Mouse (Mus musculus): ENCODE measurements around the gene Icam2.

The Icam2 gene

GRCm38 (mm10) chr11:106391546-106392188 lies 3.8 kb upstream of the Icam2 start:
- DNase-seq (ENCODE audit: low spot score) = no peak

GRCm38 (mm10) chr11:106390757-106391156 lies 2.9 kb upstream of the Icam2 start:
- DNase-seq (ENCODE audit: low spot score) = no peak

GRCm38 (mm10) chr11:106389611-106390010 lies 1.7 kb upstream of the Icam2 start:
- DNase-seq (ENCODE audit: low spot score) = no peak

DNA sequence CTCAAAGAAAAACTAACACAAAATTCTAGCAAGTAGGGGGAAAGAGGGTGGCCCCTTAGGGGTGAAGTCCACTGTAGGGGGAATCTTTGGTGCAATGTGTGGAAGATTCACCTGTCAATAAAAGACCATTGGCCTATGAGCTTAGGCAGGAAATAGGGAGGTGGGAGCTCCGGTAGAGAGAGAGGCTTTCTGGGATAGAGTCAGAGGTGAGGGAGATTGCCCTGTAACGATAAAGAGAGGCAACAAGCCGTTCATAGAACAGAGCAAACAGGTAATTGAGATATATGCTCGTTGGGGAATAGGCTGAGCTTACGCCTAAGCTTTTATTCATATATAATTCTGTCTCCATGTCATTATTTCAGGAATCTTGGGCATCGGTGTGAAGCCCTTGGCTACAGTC lies 855 bp downstream of the Icam2 start:
- no peak for DNase-seq (ENCODE audit: low spot score)

- no peak for DNase-seq (ENCODE audit: low spot score)
These were observed 1.5 kb downstream of the Icam2 start for GRCm38 (mm10) chr11:106386409-106386808.

- no peak for DNase-seq (ENCODE audit: low spot score)
These were observed 4.7 kb downstream of the Icam2 start for GRCm38 (mm10) chr11:106383051-106383790.

GRCm38 (mm10) chr11:106382424-106382823 lies 5.5 kb downstream of the Icam2 start:
- DNase-seq (ENCODE audit: low spot score) = no peak

- DNase-seq (ENCODE audit: low spot score) = no peak
These were observed 6.0 kb downstream of the Icam2 start for GRCm38 (mm10) chr11:106381883-106382282.

DNA sequence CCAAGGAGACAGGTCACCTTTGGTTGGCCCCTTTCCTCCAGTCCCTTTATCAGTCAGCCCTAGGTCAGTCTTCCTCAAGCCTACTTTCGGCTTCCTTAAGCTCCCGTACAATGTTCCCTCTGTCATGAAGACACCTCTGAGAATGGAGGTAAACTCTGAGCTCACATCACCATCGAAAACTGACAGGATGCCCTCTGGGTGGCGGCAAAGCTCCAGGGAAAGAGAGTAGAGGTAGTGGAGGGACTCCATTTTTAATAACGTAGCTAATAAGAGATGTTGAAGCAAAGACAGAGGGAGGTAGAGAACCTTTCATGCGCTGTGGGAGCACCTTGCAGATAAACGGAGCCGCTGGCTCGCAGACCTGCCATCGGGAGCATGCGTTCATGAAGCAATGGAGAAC lies 6.9 kb downstream of the Icam2 start:
- no peak for DNase-seq (ENCODE audit: low spot score)

DNA sequence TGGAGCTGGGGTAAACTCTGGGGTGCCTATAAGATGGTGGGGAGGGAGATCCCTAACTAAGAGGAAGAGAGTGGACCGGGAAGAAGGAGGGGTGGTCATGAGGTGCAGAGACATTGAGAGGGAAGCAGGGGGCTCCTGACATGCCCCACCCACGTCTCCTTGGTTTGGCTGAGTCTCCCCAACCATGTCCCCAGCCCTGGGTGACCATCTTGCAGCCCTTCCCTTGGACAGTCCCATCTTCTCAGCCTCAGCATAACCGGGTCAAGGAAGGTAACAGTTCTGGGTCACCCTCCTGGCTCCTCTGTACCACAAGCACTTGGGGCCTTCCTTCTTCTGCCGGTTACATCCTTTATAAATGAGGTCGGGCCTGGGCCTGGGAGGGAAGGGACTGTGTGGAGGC lies 12.9 kb downstream of the Icam2 start:
- DNase-seq (ENCODE audit: low spot score) = no peak

GRCm38 (mm10) chr11:106374559-106374958 lies 13.3 kb downstream of the Icam2 start:
- DNase-seq (ENCODE audit: low spot score) = no peak

GRCm38 (mm10) chr11:106373998-106374397 lies 13.9 kb downstream of the Icam2 start:
- no peak for DNase-seq (ENCODE audit: low spot score)

- peak; percentile 65 for DNase-seq (ENCODE audit: low spot score)
These were observed 21.6 kb downstream of the Icam2 start for GRCm38 (mm10) chr11:106366316-106366715.

DNA sequence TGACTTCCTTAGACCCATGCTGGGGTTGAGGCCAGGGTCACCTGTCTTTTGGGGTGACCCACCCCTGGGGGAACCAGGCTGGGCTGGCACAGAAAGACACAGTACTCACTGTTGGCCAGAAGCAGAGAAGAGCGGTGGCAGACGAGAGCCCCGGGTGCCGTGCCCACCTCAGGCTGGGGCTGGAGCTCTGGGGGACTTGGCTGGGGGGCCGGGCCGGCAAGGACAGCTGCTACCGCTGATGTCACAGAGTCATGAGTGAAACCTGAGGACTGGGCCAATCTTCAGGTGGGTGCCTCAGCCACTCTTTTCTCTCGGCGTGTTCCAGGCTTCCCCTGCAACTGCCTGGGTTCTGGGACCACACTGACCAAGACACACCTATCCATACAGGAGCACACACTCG lies 22.5 kb downstream of the Icam2 start, which contains the start of gene Prr29:
Gene Prr29, plus strand, starts transcription at position 107 of the 400 bp plus-strand sequence.
- no peak for DNase-seq (ENCODE audit: low spot score)

GRCm38 (mm10) chr11:106364712-106365111 lies 23.2 kb downstream of the Icam2 start:
- no peak for DNase-seq (ENCODE audit: low spot score)

GRCm38 (mm10) chr11:106359350-106359749 lies 28.5 kb downstream of the Icam2 start:
- no peak for DNase-seq (ENCODE audit: low spot score)

DNA sequence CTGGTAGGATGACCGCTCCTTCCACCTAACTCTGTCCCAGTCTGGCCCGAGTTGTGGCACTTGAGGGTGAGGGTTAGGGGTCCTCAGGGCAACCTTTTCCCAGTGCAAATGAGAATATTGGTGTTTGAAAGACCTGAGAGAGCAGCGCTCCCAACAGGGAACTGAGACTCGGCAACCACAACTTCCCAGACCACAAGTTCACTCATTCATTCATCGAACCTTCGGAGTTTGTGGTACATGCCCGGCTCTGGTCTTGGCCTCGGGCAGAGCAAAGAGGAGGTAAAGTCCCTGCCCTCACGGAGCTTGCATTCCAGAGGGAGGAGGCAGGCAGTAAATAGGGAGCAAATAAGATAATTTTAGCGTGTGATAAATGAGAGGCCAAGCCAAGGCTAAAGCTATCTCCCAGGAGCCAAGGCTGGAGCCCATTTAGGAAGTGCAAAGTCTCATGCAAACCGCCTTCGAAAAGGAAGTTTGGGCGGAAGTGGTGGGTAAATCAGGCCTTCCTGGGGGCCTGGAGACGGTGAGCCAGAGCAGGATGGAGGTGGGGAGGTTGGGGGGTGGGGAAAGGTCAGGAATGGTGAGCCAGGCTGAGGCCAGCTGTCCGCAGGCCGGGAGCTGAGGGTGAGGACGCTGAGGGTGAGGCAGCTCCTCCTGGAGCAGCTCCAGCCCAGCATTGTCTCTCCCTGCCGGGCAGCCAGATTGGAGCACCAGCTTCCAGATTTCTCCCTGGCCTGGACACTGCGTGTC lies 32.3 kb downstream of the Icam2 start:
- DNase-seq (ENCODE audit: low spot score) = no peak

GRCm38 (mm10) chr11:106354181-106354580 lies 33.7 kb downstream of the Icam2 start:
- DNase-seq (ENCODE audit: low spot score) = no peak

DNA sequence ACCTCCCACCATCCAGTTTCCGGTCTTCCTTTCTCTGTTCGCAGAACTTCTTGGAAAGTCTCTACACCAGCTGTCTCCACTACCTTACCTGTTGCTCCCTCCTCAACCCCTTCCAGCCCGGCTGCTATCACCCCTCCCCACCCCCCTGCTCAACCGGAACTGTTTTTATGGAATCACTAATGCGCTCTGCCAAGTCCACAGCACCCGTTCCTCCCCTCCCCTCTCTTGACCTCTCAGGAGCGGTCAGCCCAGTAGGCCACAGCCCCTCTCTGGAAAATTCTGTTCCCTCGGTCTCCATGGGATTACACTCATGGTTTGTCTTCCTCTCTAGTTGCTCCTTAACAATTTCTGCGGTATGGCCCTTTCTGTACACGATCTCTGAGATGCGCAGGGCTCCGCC lies 34.7 kb downstream of the Icam2 start, which contains the start of gene Scn4a:
Gene Scn4a, minus strand, starts transcription at position 101 of the 400 bp plus-strand sequence.
- no peak for DNase-seq (ENCODE audit: low spot score)

GRCm38 (mm10) chr11:106351941-106352340 lies 35.9 kb downstream of the Icam2 start:
- no peak for DNase-seq (ENCODE audit: low spot score)

GRCm38 (mm10) chr11:106351253-106351652 lies 36.6 kb downstream of the Icam2 start:
- no peak for DNase-seq (ENCODE audit: low spot score)

DNA sequence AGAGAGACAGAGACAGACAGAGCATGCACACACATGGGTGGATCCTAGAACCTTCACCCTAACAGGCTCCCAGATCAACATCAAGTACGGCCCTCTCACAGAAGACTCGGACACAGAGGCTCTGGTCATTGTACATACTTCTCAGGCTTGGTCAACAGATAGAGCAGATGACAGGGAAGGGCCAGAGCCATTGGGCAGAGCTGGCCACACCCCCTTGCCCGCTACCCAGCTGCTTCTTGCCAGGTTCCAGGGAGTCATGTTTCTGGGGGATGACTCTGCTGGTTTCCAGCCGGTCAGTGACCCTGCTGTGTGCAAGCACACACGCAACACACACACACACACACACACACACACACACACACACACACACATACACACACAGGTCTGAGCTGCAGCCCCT lies 37.0 kb downstream of the Icam2 start:
- no peak for DNase-seq (ENCODE audit: low spot score)

DNA sequence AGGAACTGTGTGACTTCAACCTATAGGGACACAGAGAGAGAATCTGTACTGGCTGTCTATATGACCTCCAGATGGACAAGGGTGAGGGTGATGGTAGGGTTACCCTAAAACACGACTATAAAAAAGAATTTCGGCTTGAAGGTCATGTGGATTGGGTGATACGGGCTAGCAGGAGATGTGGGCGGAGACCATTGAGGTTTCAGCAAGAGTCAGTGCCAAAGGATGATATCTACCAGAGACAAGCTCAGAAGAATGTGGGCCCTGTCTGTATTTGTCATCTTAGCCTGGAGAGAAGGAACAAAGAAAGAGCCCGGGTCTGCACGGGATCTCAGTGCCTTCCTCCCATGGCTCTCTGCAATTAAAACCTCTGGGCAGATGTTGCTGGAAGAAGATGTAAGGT lies 38.1 kb downstream of the Icam2 start:
- DNase-seq (ENCODE audit: low spot score) = no peak
